Mouse (Mus musculus): ENCODE data around the gene Ddi2.
A peak's percentile ranks its signal among the peaks of the same experiment; 100 is the strongest.

Ddi2 gene

DNA sequence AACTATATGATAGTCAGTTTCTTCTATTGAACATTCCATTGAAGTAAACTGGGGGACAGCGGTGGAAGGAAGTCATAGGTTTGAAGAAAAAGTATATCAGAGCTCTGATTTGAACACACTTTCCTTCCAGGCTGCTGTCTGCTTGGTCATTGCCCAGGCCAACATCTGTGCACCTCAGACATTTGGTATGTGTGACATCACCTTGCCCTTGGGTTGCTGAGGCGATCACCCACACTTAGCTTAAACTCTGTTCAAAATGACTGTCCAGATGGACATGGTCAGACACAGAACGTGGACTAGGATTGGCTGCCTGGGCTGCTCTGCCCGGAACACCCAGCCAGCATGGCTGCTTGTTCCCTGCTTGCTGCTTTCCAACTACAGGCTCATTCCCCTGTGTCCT is 19.2 kb upstream of the Ddi2 start:
- no peak for DNase-seq (ENCODE audit: low read depth in 2 of 2, low spot score in 2 of 2)

DNA sequence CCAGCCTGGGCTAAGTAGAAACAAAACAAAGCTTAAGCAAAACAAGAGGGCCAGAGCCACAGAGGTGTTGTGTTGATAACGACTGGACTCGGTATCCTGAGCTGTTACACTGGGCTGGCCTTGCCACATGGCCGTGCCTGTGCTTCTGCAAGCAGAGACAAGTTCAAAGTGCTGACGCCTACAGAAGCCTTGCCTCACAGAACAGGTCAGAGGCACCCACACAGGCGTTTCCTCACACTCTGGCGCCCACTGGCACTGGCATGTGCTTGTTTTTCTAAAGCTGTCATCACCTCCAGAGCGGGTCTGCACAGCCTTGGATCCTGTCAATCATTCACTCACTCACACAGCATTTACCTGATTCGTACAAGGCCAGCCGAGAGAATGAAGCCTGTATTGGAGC is 18.6 kb upstream of the Ddi2 start:
- no peak for DNase-seq (ENCODE audit: low read depth in 2 of 2, low spot score in 2 of 2)

DNA sequence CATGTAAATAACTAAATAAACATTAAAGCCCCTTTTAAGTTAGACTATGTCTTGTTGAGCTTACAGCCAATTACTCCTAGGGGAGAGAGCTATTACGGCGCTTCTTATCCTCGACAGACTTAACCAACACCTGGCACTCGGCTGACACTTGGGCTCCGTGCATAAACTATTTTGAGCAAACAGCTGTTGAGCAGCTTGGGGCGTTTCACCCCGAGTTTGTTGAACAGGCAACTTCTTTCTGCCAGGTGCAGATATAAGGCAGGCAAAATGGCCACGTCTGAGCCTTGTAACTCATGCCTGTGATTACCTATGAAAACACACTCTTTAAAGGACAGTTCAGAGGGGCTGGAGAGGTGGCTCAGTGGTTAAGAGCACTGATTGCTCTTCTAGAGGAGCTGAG is 14.8 kb upstream of the Ddi2 start:
- no peak for DNase-seq (ENCODE audit: low read depth in 2 of 2, low spot score in 2 of 2)

DNA sequence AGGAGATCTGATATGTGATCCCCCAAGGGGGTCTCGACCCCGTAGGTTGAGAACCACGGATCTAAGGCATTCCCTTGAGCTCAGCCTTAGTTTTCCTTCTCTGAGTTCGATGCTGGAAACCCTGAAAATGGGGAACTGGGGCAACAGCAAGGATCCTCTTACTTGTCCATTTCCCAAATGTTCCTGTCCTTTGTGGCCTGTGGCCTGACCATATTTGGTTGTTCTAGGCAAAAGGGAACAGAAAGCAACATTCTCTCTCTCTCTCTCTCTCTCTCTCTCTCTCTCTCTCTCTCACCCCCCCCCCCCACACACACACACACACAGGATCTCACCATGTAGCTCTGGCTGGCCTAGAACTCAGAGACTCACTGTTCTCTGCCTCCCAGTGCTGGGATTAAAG is 13.6 kb upstream of the Ddi2 start:
- no peak for DNase-seq (ENCODE audit: low read depth in 2 of 2, low spot score in 2 of 2)

DNA sequence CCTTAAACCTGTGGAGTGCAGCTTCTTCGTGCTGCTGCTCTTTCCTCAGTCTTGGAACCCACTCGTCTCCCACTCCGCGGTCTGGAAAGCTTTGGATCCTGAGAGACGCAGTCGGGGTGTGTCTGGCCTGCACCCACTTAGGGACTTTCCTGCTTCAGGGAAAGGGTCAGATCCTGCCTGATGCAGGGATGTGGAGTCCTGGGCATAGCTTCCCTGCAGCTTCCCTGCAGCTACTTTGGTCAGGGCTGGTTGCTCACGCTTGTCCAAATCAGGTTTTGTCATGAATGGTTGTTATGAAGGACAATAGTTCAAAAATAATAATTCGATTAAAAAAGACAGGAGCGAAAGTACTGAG is 12.0 kb upstream of the Ddi2 start:
- DNase-seq (ENCODE audit: low read depth in 2 of 2, low spot score in 2 of 2), result no peak

DNA sequence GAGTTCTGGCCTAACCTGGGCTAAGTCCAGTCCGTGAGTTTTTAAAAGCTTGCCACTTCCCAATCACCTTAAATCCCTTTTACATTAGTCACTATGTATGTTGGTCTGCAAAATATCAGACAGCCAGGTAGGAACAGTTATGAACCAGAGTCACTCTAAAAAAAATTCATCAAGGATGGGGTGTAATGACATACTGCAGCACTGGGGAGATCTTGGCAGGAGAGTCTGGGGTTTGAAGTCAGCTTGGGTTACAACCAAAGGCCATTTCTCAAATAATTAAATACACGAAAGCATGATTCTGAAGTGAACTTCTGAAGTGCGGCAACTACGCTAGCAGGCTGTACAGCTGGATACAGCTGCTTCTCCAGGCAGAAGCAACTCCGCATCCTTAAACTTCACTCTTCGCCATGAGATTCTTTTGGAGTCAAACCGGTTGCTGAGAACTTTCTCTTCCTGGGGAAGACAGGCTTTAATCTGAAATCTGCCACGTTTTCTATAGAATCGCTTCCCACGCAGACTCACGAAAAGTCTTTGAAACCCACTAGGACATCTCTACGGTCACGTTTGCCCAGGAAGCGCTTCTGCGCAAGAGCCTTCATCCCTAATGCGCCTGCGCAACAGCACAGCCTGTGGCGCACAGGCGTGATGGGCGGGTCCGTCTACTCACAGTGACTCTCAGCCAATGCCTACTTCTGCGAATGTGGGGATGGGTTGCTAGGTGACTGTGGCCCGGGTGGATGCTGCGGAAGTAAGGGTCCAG is 11.4 kb upstream of the Ddi2 start:
- peak; percentile 76 to 81 for DNase-seq (ENCODE audit: low read depth in 2 of 2, low spot score in 2 of 2)

DNA sequence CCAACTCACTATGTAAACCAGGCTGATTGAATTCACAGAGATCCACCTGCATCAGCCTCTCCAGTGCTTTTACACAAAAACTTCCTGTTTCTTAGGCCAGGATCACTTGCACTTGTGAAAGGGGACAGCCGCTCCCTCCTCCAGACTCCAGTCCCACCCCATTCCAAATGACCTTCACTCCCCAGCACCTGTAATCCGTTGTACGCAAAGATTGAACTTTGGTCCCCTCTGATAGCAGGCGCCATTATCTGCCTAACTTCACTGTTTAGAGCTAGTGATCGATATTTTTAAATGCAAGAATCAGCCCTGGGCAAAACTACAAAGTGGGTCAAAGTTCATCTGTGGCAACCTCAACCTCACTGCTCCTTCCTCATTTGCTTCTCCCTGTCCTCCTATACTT is 8.5 kb upstream of the Ddi2 start:
- DNase-seq (ENCODE audit: low read depth in 2 of 2, low spot score in 2 of 2), result no peak

DNA sequence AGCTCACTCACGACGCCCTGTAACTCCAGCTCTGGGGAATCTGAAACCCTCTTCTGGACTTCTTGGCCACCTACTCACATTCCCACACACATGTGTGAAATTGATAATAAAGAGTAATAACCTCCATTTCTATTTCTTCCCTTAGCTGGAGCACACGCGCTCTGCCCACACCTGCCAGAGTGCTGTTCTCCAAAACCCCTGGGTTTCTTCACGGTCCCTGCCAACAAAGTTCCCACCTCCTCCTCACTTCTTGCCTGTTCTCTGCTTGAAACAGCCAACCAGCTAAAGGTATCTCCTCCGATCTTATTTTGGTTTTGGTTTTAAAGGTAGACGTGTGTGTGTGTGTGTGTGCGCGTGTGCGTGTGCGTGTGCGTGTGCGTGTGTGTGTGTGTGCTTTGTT is 7.2 kb upstream of the Ddi2 start:
- no peak for DNase-seq (ENCODE audit: low read depth in 2 of 2, low spot score in 2 of 2)

DNA sequence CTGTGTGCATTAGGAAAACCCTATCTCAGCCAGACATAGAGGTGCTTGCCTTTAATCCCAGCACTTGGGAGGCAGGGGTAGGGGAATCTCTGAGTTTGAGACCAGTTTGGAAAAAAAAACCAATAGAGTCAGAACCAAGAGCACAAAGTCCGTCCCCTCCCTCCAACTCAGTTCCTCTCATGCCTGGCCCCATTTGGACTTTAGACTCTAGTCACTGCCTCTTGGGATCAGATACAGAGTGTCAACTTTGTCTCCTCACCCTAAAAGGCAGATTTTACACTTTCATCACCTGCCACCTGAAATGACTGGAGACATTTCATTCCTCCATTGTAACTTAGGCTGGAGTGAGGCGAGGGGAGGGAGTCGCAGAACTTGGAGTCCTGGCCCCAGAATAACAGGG is 6.0 kb upstream of the Ddi2 start:
- no peak for DNase-seq (ENCODE audit: low read depth in 2 of 2, low spot score in 2 of 2)

DNA sequence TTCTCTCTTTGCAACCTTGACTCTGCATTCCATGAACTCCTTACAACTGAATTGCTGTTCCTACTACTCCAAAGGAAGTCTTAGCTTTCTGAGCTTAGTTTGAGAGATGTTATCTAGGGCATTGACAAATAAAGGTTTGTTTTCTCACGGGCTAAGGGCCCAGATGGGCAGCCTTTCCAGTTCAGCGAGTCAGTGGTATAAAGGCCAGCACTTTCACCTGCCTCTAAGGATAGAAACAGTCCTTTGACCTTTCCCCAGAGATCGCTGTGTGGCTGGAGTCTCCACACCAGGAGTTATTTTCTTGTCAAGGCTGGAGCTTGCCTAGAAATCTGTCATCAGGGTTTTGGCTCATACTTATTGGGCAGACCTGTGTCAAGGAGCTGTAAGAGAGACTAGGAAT is 2.5 kb upstream of the Ddi2 start:
- no peak for DNase-seq (ENCODE audit: low read depth in 2 of 2, low spot score in 2 of 2)

DNA sequence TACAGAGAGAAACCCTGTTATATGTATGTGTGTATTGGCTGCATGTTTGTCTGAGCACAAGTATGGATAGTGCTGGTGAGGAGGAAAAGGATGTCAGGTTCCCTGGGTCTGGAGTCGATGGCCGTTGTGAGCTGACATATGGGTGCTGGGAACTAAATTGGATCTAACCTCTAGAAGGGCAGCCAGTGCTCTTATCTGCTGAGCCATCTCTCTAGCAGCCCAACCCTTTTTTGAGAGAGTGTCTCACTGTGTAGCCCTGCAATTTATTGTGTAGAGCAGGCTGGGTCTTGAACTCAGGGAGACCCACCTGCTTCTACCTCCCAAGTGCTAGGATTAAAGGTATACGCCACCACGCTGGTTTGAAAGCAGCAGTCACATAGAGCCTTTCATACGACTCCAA is 2.1 kb upstream of the Ddi2 start:
- no peak for DNase-seq (ENCODE audit: low read depth in 2 of 2, low spot score in 2 of 2)

DNA sequence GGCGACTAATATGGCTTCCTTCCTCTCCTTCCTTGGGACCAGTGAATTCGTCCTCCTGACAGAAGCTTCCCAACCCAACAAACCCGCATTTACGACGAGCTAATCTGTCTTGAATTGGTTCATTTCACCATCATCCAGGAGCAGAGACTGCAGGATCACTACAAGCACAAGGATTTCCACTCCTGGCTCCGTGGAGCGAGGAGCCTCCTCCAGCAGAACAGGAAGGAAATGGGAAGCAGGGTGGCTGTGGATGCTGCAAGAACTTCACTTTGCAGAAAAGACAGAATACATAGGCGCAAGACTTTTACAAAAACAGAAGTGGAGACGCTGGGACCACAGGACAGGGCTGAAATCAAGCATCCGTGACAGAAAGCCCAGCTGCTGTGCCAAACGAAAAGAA is 1.4 kb upstream of the Ddi2 start:
- no peak for DNase-seq (ENCODE audit: low read depth in 2 of 2, low spot score in 2 of 2)

DNA sequence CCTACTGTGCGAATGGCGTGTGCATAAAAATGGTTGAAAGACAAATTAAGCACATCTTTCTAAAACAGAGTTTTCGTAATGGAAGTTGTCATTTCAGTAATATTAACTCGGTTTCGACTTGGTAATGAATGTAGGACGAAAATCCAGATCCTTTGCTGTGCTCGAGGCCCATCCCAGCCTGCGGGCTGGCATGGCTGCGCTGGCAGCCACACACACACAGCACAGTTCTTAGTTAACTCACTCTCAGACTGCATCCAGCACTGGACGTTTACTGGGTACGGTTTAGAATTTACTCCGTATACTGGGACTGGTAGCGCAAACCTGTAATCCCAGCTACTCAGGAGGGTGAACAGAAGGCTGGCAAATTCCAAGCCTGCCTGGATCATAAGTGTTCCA is 452 bp upstream of the Ddi2 start:
- no peak for DNase-seq (ENCODE audit: low read depth in 2 of 2, low spot score in 2 of 2)

DNA sequence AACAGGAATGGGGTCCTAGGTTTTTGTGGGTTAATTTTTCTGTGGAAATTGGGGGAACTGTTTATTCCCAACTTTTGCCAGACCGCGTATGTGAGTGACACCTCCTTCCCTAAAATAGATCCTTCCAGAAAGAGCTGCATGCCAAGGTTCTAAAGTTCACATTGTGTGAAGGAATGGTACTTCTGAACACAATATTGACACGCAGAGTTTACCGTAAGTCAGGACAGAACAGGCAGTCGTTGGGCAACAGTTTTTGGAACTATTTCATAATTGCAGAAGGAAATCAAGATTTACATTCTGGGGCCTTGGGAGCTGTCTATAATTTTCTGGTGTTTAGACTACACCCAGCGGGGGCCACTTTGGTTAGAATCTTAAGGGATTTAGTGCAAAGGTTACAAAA is 1.3 kb downstream of the Ddi2 start:
- DNase-seq (ENCODE audit: low read depth in 2 of 2, low spot score in 2 of 2), result no peak

DNA sequence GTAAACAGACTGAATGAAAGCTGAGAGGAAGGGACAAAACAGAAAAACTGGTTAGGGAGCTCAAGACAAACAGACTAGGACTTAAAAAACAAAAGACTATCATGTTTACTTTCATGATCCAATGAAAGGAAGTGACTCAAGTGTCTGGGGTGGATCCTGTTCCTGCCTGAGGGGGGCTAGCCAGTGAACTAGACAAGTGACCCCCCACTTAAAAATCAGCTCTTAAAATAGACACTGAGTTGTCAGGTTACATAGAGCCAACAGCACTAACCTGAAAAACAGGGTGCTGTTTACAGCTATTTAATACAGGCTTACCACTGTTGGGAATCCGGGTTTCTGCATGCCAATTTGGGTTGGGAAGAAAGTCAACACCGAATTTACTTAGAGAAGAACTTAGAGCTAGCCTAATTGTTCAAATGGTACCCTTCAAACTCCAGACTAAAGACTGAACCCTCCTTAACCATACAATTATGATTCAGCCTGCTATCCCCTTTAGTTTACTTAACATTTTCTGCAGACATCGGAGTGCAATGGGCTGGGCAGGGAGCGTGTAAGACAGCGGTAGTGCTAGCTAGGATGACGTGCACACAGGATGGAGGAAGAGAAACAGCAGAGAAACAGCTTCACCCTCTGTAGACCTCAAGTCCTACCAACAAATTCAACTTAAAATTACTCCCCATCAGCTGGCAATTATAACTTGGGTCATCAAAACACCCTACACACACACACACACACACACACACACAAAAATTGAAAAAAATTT is 2.3 kb downstream of the Ddi2 start:
- no peak for DNase-seq (ENCODE audit: low read depth in 2 of 2, low spot score in 2 of 2)

DNA sequence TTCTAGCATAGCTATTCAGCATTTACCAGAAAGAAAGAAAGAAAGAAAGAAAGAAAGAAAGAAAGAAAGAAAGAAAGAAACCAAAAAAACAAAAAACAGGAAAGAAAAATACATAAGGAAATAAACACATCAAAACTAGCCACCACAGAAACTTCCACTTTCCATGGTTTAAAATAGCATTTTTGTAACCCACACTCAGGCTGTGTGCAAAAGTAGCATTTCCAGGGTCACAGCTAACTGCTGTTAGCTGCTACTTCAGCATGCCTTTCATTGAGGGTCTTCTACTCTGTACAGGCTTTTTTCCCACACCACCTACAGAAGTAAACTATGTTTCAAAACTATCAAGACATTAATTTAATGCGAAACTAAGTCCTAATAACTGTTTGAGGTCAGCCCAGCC is 3.9 kb downstream of the Ddi2 start:
- no peak for DNase-seq (ENCODE audit: low read depth in 2 of 2, low spot score in 2 of 2)

DNA sequence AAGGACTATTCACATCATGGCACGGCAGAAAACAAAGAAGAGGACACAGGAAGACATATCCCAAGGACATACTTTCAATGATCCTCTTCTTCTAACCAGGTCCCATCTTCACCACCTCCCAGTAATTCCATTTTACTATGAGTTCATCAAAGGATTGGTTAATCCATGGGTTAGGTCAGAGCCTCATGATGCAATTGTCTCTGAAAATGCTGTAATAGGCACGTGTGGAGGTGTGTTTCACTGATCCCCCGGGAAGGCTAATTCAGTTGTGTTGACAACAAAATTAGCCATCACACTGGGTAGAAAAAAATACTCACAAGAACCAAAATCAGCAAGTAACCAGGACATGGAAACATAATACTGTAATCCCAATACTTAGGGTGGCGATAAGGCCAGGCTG is 5.6 kb downstream of the Ddi2 start:
- DNase-seq (ENCODE audit: low read depth in 2 of 2, low spot score in 2 of 2), result no peak

DNA sequence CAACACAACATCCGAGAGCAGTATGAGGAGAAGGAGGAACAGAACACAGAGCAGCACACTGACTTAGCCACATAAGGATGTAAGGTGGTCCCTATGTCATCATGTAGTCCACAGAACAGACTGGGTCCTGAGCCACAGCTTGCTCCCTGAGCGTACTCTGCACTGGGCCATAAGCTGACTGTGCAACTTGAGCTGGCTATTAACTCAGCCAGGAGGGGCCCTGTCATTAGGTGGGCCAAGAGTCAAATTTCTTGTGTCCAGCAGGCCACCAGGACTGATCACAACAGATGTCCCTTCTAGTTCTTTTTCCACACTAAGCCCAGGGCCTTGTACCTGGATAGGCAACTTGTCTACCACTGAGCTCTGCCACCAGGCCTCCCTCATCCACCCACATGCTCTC is 8.2 kb downstream of the Ddi2 start:
- no peak for DNase-seq (ENCODE audit: low read depth in 2 of 2, low spot score in 2 of 2)

DNA sequence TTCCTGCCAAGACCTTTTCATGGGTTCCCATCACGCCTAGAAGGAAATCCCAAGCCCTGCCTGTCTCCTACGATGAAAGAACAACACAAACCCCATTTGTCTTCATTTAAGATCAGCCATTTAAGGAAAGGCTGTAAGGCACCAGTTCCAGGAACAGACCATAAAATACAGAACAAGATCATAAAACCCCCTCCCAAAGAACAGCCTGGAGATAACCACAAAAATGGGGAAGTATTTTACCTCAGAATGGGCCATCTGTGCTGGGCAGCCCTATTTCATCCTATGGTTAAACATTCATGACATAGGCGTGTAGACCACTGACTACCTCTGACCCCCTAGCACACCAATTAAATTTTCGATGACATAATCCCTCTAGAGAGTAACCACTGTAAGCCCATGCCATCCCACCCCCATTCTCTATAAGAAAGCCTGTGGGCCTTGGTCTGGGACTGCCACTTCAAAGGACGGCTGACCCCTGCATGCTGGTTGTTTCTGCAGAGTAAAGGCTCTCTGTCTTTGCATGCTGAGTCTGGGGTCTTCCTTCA is 9.5 kb downstream of the Ddi2 start:
- no peak for DNase-seq (ENCODE audit: low read depth in 2 of 2, low spot score in 2 of 2)

DNA sequence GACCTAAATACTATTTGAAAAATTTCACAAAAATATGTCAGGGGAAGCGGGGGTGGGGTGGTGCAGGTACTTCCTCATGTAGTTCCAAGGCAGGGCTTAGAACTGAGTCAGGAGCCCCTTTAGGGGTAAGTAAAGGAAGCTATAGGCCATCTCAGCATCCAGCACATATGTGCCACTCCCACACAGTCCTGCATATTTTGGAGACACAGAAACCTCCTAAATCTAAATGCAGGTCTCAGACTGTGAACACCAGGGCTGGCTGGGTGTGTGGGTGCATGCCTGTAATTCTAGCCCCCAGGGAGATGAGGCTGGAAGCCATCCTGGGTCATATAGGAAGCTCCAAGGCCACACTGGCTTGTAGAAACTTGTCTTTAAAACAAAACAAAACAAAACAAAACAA is 12.0 kb downstream of the Ddi2 start:
- DNase-seq (ENCODE audit: low read depth in 2 of 2, low spot score in 2 of 2), result no peak

DNA sequence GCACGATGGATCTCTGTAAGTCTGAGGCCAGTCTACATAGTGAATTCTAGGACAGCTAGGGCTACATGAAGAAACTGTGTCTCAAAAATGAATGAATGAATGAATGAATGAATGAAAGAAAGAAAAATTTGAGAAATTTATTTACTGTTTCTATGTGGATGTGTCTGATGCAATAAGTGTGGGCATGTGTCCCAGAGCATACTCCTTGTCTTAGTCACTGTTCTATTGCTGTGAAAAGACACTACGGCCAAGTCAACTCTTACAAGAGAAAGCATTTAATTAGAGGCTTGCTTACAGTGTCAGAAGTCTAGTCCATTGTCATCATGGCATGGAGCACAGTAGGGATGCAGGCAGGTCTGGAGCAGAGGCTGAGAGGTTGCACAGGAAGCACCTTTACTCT is 14.2 kb downstream of the Ddi2 start:
- DNase-seq (ENCODE audit: low read depth in 2 of 2, low spot score in 2 of 2), result no peak

DNA sequence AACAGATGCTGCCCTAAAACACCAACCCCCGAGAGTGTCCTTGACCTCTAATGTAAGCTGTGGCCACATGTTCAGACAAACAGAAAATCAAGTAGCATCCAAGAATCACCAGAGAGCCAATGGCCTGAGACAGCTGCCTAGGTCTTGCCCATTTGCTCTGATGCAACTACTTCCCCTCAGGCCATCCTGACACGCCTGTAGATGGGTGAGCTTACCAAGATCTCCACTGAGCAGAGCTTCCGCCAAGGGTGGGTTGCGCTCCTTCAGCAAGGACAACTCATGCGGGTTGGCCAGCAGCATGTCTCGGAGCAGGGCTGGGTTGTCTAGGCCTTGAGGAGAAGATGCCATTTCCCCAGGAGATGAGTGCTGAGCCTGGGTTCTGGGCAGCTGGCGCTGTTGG is 15.2 kb downstream of the Ddi2 start:
- DNase-seq (ENCODE audit: low read depth in 2 of 2, low spot score in 2 of 2), result no peak

DNA sequence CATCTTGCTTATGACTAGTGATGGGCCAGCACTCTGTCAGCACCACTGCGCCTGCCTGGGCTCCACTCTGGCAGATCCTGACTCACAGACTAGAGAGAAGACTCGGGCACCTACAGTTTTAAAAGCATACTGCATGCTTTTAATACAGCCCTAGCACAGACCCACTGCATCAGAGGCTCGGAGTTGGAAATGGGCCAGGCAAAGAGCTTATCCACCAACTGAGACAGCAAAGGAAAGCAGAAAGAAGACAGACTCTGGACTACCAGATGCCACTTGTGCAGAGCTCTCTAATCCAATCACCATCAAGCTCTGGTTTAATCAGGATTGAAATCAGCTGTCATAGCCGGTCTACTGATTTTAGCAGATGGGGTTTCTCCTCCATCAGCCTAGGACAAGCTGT is 17.9 kb downstream of the Ddi2 start:
- DNase-seq (ENCODE audit: low read depth in 2 of 2, low spot score in 2 of 2), result no peak
